Mouse (Mus musculus): ENCODE results near the gene Plac8.

- TF ChIP-seq CTCF (IDR thresholded peaks at IDR 0.05; ENCODE audit: extremely low read depth, insufficient read depth, insufficient read length, insufficient replicate concordance) (no peak), POLR2A (IDR thresholded peaks at IDR 0.05; ENCODE audit: low read depth, low read length) (no peak)
These were observed 32.0 kb upstream of the Plac8 start for GRCm38 (mm10) chr5:100604061-100604460.

Data from spleen, adult 2 months (tissue).